Mouse (Mus musculus): Measurements from ENCODE around the gene Gstm5.
"Not testable (repeated sequence)": the region's sequence is repeated elsewhere in the genome, so short reads cannot be mapped to it uniquely, and the experiment has no call there.

The Gstm5 gene

DNA sequence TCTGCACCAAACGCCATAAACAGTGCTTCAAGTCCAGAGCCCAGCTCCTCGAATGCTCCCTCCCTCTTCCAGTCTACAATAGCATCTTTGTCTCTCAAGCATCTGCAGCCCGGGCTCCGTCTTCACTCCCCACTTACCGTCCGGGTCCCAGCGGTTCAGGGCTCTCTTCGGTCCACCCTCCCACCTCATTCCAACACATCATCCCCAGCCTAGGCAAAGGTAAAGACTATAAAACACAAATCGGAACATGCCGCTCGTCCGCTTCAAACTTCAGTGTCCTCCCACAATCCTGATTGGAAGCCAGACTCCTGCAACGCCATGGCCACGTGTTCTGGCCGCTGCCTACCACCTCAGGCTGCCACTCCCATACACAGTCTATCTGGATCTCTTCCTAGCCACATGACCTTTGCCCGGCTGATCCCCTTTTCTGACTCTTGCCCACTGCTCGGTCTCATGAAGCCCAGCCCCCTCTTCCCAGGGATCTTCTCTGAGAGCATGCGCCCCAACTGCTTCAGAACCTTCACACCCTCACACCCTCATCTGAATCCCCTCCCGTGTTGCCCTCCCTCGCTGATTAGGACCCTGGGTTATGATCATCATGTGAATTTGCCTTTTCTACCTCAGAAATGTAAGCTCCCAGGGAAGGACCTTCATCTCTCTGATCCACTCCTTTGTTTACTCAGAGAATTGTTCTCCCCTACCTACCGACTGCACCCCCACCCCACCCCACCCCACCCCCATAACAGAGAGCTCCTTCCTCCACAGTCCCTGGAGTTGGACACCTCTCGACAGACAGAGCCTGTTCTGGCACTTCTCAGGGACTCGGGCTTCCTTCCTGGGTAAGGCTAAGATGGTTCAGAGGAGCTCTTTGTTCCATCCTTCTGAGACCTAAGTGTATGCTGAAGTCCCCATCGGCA lies 22.0 kb upstream of the Gstm5 start:
- no peak for DNase-seq (ENCODE audit: low spot score in 2 of 2)

DNA sequence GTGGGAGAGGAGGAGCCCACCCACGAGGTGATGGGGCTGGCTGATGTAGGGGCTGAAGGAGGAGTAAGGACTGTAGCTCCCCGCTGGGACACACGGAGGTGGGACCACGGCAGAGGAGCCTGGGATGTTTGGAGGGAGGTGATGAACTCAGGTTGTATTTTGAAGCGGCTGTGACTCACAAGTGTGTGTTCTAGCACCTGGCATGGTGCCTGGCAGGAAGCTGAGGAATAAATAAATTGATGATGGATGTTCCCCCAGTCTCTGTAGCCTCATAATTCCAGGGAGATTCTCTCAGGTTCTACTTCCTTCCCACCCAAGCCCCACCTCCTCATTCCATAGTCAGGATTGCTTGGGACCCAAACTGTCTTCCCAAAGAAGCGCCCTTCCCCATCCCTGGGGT lies 20.4 kb upstream of the Gstm5 start:
- DNase-seq (ENCODE audit: low spot score in 2 of 2), result no peak

DNA sequence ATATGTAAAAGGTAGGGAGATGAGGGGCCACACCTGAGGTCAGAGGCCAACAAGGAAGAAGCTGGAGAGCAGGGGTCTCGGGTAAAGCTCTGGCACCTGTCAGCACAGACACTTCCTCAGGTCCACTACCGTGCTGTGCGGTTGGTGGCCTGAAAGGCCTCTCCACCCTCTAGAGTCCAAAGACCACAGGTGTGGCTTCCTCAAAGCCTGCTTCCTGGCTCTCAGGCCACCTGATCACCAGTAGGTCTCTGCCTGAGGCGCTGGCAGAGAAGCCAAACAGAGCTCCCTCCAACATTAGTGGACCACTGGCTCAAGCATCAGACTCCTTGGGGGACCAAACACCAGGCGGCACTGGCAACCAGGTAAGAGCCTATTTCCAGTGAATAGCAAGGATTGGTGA lies 18.6 kb upstream of the Gstm5 start, which contains the start of gene Eps8l3:
Gene Eps8l3, plus strand, starts transcription at position 225 of the 400 bp plus-strand sequence.
- DNase-seq (ENCODE audit: low spot score in 2 of 2), result no peak

DNA sequence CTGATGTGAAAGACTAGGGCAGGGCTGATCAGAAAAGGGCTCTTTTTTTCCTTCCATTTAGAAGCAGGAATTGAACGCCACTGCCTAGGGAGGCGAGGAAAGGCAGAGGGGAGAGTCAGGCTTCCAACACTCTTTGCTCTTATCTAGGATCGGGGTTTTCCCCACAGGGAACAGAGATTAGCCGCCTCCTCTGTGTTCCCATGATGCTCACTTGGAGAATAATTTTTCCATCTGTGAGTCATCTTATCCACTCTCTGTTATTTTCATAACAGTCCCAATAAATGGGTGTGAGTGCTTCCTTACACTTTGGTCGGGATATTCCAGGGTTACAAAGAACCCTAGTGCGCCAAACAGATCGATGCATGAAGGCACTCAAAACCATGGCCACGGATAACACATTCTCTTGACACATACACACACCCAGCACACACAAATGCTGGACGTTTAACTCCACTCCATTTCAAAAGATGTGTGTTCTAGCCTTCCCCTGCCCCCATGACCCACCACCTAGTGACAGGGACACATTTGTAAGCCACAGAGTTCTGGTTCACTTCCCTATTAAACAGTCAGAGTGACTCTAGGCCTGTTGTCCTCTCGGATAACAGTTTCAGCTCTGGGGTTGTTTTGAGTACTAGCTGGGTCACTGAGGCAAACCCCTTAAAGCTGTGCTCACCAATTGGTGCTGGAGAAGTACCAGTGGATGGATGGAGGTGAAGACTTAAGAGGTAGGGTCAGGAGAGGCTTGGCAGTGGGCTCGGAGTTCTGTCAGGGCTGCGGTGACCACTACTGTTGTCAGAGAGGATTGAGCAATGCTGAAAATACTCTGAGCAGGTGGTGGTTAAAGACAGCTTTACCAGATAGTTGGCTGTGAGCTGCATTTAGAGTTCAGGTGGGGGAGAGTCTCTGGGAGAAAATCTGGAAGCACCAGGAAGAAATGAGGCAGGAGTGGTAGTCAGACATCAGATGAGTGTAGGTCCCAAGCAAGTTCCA lies 17.6 kb upstream of the Gstm5 start:
- DNase-seq (ENCODE audit: low spot score in 2 of 2), result no peak

DNA sequence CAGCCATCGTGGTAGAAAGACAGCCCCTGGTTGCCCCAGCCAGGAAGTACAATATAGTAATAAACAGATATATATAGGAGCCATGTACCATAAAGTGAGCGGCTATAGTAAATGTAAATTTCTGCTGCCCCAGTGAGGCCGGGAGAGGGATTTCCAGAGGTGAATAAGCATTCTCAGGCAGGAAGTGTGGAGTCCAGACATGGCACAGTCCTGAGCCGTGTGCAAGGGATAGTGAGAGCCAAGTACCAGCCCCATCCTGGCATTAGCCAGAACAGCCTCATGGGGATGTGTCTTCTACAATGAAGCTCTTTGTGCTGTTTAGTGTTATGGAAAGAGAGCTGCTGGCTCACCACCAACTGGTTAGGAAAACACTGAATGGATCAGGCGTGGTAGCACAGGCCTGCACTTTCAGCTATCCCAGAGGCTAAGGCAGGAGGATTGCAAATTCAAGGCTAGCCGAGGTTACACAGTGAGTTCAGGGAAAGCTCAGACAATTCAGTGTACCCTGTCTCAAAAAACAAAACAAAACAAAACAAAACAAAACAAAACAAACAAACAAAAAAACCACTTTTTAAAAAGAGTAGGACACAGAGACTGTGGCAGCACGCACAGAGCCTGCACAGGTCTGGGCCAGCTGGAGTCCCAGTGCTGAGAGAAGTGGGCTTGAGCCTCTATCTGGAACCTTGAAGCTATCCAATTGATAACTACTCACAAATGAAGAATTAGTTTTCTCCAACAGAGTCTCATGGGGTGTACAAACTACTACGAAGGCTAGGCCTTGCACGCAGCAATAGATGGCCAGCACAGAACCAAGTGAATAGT lies 7.7 kb upstream of the Gstm5 start:
- DNase-seq (ENCODE audit: low spot score in 2 of 2), result no peak

DNA sequence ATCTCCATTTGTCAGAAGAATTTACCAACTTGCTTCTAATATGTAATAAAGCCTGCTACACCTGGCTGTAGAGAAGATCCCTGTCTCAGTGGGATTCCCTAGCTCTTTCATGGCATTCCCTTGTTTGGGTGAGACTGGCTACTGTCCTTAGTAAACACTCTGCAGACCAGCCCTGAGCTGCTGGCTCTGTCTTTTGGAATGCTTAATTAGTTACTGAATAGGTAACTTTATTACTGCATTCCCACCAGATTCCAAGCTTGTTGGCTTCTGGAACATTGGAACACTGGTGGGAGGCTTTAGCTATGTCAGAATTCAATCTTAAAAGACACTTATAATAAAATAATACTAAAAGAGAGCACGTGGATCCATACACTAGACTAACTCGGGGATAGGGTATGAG lies 6.4 kb upstream of the Gstm5 start:
- not testable (repeated sequence) for DNase-seq (ENCODE audit: low spot score in 2 of 2)

DNA sequence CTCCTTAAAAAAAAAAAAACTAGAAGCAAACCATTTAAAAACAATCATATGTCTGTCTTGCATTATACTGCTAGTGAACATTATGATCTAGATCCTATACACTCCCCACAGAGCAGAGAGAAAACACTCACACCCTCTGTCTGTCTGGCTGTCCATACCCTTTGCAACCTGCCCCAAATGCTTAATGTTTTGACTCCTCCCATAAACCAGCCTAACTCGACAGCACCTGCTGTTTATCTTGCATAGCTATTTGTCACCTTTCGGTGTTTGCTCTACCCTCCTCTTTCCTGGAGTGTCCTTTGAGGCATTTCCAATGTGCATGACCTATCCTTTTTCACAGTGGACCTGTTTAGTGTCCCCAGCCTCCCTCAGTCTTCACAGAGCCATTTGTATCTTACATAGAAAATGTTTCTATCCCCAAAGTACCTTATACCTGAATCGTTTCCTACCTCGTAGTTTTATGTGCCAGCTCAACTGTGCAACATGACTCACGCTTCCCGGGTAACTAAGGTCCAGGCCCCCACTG lies 364 bp upstream of the Gstm5 start:
- no peak for DNase-seq (ENCODE audit: low spot score in 2 of 2)

DNA sequence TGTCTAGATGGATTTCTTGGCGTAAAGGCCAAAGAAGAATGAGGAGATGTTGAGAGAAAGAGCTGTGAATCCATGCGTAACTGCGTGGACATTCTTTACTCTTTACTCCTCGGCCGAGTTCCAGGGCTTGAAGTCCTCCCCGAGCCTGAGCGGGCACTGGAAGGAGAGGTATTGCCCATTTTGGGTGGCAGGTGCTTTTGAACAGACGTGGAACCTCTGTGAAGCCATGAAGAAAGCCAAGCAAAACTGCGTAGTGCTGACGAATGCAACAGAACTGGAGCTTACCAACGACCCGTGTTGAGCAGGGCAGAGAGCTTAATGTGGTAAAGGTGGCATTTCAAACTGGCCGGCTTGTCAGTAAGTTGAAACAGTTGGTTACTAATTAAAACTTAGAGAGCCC lies 3.1 kb downstream of the Gstm5 start:
- no peak for DNase-seq (ENCODE audit: low spot score in 2 of 2)

DNA sequence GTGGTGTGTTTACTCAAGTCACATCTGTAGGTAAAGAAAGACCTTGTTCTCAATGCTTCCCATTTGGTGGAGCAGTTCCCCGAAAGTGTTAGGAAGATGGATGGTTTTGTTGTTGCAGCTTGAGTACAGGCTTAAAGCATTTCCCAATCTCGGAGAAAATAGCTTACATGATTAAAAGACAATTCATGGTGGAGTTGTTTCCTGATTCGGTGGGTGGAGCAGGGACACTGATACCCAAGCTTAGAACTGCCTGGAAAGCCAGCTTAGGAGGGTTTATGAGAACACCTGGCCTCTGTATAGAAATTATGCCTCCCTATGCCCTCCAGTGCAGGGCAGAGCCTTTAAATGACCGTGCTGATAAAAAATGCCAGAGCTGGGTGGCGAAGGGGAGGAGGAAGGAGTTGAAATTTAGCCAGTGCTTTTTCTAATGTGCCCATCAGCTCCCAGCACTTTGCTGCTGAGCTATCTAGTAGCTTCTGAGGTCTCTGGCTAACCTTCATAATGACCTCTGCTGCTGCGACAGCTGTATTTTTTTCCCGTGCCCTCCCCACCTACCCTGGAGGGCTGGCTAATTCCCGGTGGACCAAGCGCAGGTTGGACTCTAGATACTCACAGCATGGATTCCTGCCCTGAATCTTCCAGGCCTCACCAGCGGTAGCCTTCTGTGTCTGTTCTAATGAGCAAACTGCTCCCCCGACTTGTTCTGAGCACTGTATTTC lies 5.5 kb downstream of the Gstm5 start:
- DNase-seq (ENCODE audit: low spot score in 2 of 2), result no peak

DNA sequence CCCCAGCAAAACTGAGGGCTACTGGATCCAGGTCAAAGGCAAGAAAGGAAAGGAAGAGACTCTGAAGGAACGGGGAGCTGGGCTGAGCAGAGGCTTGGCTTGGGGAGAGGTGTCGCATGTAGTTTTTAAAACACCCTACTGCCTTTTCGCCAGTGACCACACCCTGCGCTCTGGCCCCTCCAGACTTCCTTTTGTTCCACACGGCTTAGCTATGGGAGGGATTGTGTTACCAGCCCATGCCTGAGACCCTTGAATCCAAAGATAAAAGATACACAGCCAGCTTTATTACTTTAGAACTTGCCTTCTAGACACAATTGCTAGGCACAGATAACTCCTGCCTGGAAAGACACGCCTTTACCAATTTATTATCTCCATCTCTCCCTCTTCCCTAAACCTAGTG lies 10.3 kb downstream of the Gstm5 start:
- DNase-seq (ENCODE audit: low spot score in 2 of 2), result no peak

DNA sequence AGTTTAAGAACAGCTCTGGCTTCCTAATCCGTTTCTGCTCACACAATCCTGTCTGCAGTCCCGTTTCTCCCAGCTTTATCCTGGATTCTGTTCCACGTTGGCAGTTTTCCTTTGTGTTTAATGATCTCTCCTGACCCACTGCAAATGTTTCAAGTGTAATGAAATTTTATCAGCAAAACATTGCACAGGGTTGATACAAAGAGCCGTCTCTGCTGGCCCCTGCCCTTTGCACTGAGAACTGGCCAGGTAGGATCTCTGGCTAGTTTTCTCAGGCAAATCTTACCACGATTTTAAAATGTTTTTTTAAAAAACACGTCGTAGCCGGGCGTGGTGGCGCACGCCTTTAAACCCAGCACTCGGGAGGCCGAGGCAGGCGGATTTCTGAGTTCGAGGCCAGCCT lies 21.1 kb downstream of the Gstm5 start:
- no peak for DNase-seq (ENCODE audit: low spot score in 2 of 2)

DNA sequence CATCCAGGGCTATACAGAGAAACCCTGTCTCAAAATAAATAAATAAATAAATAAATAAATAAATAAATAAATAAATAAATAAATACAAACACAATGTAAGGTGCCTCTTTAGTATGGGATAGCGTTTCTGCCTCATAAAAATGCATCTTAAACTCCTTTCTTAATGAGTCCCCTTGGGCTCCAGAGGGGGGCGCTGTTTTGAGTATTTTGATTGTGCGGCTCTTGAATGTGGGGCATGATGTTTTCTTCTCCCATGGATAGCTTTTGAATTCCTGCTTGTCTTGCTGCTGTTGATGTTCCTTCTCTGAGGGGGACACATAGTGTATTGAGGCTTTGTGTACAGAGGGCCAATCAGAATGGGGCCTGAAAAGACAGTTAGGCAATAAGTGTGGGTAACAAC lies 21.5 kb downstream of the Gstm5 start:
- DNase-seq (ENCODE audit: low spot score in 2 of 2), result no peak

DNA sequence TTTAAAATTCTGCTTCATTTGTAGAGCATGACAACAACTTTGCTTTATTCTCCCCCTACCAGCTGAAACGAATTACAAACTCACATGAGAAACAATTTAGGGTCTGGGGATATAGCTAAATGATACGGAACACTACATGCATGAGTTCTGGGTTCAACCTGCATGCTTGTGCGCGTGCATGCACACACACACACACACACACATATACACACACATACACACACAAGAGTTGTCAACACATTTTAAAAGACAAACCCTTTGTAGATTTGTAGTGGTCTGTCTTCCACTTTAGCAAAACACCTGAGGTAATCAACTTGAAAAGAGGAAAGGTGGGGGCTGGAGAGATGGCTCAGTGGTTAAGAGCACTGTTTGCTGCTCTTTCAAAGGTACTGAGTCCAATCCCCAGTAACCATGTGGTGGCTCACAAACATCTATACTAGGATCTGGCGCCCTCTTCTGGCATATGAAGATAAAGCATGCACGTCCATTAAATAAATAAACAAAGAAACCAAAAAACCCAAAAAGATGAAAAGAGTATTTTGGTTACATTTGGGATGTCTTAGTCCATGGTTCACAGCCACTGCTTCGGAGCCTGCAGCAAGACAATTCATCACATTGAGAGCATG lies 22.3 kb downstream of the Gstm5 start:
- DNase-seq (ENCODE audit: low spot score in 2 of 2), result no peak

DNA sequence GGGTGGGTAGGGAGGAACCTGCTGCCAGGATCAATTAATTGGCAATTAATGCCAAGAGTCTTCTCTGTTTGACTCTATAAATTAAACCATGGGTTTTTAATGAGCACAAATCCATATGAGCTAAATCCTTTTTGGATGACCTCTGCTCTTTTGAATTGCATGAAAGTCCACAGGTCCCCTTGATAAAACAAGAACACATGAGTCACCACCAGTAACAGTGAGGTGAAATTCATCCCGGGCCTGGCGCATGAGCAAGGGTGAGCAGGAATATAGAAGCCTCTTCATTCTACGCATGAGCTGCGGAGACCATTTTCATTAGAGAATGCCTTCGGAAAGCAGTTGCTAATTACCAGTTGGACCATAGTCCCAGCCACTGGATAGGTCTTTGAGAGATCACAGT lies 24.7 kb downstream of the Gstm5 start:
- no peak for DNase-seq (ENCODE audit: low spot score in 2 of 2)

DNA sequence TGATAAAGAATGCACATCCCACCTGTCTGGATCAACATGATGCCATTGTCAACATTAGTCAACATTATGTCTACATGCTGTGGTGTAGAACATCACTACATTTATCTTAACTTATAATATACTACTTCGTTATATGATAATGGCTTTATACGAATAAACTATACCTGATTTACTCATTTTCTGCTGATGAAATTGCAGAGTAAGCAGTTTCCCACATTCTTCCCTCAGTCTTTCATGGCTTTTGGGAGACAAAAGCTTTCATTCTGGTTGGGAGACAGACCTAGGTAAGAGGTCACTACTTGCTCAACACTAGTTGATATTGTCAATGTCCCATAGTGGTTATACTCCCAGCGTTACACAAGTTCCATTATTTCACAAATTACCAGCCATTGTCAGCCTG lies 29.7 kb downstream of the Gstm5 start:
- DNase-seq (ENCODE audit: low spot score in 2 of 2), result no peak

DNA sequence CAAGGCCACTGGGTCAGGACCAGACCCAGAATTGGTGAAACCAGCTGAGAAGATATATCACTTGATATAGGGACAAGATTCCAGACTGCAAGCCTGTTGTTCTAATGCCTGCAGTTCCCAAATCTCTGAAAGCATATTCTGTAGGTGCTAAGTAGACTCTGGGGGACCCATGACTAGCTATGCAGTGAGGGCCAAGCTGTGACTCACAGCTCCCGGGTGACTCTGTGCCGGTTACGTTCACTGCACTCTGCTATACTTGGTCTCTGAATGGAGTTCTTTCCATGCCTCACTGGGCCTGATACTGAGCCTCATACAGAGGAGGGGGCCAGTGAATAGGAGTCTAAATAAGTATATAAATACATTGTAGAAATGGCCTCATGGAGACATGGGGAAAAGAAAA lies 32.2 kb downstream of the Gstm5 start:
- DNase-seq (ENCODE audit: low spot score in 2 of 2), result no peak

DNA sequence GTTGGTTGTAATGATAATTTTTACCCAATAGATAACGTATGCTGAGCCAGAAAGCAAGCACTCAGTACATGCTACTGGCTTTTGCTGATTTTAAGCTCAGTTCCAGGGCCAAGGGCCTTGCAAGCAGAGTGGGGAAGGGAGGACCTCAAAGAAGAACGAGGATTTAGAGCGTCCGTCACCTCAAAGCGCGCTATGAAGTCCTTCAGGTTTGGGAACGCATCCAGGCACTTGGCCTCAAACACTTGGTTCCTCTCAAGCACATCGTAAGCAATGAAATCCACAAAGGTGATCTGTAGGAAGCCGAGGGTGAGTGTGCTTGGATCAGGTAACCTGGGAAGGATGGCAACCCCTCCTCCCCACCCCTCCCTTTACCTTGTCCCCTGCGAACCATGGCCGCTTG lies 33.1 kb downstream of the Gstm5 start:
- no peak for DNase-seq (ENCODE audit: low spot score in 2 of 2)

DNA sequence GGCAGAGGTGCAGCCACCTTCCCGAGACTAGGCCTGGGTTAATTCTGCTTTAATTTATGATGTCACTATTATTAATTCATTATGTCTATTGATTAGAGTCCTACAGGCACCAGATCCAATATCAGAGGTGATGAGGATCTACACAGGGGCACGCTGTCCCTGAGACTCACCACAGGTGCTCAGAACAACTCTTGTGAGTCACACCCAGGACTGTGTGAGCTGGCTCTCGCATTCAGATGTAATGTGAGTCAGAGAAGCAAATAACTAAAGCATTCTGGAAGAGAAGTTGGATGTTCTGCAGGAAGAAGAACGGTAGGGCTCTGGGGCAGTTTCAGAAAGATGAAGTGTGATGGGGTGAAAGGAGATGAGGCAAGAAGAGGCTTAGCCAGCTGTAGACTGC lies 33.6 kb downstream of the Gstm5 start:
- DNase-seq (ENCODE audit: low spot score in 2 of 2), result no peak

DNA sequence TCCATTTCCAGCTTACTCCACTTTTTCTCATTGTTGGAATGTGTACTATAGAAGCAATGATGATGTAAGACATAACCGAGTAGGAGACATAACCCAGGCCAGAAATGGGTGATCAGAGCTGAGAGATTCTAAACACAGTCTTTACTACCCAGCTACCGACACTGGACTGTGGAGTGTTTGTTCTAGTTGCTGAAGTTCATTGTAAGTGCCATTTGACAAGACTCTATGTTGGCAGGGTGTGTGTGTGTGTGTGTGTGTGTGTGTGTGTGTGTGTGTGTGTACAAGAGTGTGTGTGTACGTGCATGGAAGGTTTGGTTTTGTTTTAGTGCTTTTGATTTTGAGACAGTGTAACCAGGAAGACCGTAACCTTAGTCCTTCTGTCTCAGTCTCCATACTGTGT lies 34.1 kb downstream of the Gstm5 start:
- no peak for DNase-seq (ENCODE audit: low spot score in 2 of 2)

DNA sequence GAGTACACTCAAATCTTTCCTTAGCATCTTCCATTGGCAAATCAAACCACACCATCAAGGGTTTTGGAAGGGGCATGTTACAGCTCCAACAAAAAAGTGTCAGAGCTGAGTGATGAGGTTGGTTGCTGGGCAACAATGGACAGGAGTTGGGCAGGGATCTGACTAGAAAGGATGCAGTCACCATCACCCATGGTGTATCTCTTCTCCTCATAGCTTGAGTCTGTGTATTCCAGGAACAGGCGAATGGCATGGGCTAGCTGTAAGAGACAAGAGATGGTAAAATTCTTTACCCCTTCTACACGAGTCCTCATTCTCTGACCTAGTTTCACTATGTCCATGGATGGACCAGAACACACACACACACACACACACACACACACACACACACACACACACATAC lies 35.5 kb downstream of the Gstm5 start:
- DNase-seq (ENCODE audit: low spot score in 2 of 2), result no peak

All from urinary bladder, postnatal 4 days (tissue).